Mouse (Mus musculus): ENCODE measurements around the gene Rps6kc1.
"Not testable (repeated sequence)": the region's sequence is repeated elsewhere in the genome, so short reads cannot be mapped to it uniquely, and the experiment has no call there.

The Rps6kc1 gene

DNA sequence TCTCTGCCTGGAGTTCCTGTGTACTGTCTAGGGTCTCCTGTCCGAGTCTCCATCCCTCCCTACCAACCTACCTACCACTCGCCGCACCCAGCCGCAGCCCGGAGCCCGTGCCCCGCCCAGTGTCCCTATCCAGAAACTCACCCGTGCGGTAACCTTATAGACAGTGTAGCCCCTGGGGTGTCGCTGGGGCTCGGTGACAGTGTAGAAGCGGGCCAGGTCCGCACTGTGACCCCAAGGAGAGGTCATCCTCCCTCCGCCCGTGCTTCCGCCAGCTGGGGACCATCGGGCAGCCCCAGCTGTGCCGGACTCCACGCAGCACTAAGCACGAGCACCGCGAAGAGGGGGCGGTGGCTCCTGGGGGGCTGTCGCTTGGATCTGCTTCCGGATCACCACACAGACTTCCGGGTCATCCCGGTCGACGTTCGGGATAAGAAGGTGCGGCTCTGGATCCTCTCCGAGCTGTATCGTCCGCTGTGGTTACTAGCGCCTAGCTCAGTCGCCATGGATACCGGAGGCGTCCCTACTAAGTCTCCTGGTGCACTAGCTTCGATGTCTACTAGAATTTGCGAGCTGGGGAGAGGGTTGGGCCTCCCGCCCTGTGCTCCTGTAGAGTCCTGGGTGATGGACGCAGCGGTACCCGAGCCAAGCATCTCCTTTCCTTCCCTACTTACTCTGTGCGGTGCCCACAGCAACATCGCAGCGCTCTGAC is at the start of gene Rps6kc1:
Gene Rps6kc1 (minus strand): TSS at position 356 of the 709 bp plus-strand sequence.
- DNase-seq, result peak; percentile 76

DNA sequence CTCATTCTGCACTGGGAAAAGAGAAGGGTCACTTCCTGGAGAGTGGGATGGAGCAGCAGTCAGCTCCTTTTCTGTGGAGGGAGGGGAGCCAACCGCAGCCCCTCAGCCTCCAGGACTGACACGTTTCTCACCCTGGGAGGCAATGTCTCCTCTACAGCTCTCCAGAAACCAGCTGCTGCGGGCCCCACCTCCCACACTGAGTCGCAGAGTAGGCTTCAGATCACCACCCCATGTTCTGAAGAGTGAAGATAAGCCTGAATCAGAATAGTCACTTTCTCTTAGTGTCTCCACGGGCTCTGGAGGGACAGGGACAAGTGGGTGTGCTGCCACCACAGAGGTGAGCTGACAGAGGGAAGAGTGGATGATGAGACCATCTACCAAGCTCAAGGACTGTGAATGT is 47.3 kb upstream of the Rps6kc1 start:
- DNase-seq, result no peak

DNA sequence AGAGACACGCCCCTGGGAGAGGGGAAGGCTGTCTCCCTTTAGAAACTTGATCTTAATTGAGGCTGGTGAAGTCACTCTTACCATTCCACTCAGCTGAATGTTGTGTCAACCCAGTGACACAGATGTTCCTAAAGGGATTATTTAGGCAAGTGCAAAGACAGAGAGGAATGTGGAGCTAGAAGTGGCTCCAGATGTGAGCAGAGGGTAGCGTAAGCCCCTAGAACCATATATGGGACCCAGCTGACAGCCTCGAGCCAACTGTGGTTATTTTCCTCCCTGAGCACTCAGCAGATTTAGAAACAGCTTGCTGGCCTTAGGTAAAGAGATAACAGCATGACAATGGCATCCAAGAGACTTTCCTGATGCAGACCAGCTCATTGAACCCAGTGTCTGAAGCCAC is 41.4 kb upstream of the Rps6kc1 start:
- DNase-seq, result no peak

DNA sequence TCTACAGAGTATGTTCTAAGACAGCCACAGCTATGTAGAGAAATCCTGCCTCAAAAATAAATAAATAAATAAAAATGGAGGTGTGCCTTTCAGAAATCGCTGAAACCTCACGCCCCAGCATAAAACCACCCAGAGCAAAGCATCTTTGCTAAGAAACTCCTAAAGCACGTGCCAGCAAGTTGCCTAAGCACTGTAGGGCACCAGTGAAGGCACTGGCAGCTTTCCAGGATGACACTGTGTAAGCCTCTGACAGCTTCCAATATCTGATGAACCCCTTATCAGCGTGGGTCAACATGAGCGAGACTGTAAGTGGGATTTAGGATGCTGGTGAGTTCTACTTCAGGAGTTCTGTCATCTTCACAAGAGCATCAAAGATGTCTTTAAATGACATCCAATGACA is 39.4 kb upstream of the Rps6kc1 start:
- no peak for DNase-seq

DNA sequence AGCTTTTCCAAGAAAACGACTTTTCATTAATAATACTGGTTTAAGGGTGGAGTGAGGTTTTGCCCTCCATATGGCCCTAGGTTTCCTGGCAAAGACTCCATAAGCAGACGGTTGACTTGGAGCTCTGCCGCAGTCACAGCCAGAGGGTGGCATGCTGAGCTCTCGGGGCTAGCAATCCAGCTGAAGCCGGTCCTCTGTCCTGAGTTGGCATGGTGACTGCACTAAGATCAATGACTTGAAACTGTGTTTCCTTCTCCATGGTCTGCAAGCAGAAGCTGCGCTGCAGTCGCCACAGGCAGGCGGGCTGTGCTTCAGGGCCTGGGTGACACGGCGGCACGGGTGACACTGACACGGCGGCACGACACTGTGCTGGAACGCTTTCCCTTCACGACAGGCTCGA is 37.3 kb upstream of the Rps6kc1 start:
- peak; percentile 50 for DNase-seq

DNA sequence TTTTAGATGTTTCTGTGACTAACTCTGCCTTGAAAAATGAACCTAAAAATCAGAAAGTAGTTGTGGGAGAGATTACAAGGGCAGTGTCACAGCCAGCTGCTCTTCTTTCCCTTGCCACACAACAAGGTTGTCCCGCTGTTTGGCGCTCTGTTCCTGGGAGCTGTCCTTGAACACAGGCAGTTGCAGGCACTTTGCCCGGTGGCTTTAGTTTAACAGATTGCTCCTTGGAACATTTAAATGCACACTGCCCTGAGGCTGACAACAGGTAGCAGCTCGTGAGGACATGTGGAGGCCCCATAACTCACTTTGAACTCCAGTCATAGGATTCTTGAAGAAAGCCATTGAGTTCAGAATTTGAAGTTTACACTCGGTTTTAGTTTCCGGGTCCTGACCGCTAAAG is 36.9 kb upstream of the Rps6kc1 start:
- peak; percentile 25 for DNase-seq

DNA sequence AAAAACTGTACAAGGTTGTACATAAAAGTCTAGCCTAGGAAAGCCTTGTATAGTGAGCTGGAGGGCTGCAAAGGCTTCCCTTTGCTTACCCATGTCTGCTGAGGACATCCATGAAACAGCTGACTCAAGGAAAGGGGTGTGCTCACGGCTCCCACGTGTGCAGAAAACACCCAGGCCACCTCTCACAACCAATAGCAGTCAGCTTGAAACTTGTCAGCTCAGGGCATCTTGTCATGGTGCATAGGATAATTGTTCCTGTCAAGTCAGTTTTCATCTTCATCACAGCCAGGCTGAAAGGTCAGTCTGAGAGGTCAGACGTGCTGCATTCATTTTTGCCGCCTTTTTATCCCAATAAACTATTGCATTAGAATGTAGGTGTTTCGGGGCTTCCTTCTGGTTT is 36.4 kb upstream of the Rps6kc1 start:
- DNase-seq, result no peak

DNA sequence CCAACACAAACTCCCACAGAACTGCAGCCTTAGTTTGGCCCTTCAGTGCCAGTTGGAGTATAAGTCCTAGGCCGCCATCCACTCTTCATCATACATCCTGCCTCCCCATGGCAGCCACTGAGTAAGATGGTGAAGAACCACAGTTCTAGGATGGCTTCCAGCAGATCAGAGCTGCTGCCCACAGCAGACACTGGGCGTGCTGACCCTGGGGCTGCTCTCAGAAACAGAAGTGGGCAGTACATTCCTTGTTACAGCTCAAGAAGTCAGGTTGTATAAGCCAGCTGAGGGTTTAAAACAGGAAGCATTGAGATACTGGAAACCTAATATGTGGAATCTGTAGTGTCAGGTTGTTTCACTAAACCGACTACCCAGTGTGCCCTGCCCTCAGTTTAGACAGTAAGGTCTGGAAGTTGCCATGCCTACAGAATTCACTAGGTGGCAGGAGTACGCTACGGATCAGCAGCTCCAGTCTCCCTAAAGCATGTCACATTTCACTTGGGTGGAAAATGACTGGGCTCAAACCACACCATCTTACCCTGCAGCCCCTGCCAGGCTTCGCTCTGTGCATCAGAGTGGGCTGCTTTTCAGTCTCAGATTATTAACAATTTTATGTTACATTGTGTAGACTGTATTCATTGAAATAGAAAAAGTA is 32.7 kb upstream of the Rps6kc1 start:
- peak; percentile 67 for DNase-seq

DNA sequence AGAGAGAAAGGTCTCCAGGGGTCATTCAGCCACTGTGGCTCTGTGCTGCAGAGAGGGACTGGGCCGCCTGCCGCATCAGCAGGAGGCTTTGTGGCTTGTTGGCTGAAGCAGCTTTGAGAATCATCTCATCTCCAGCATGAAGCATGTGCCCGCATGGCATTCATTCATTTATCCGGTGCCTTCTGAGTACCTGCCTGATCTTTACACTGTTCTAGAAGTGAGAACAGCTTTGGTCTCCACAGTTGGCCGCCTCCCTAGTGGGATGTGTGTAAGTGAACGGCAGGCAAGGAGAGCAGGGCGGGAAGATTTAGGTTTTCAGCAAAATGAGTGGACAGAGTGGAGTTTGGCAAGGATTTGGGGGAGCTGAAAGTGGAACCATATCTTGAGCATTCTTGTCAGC is 28.2 kb upstream of the Rps6kc1 start:
- peak; percentile 49 for DNase-seq

DNA sequence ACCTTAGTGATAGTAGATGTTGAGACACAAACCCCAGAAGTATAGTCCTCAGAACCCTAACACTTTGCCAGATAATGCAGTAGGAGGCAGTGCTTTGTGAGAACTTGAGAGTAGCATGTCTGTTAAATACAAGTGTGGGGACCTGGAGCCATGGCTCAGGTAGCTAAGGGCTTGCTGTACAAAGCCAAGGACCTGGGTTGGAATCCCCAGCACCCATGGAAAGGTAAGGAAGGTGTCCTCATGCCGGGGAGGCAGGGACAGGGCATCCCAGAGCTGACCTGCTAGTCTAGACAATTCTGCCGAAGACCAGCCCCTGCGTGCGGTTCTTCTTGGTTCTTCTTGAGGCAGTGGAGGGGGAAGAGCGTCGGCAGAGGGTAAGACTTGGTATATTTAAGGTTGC is 18.6 kb upstream of the Rps6kc1 start:
- no peak for DNase-seq

DNA sequence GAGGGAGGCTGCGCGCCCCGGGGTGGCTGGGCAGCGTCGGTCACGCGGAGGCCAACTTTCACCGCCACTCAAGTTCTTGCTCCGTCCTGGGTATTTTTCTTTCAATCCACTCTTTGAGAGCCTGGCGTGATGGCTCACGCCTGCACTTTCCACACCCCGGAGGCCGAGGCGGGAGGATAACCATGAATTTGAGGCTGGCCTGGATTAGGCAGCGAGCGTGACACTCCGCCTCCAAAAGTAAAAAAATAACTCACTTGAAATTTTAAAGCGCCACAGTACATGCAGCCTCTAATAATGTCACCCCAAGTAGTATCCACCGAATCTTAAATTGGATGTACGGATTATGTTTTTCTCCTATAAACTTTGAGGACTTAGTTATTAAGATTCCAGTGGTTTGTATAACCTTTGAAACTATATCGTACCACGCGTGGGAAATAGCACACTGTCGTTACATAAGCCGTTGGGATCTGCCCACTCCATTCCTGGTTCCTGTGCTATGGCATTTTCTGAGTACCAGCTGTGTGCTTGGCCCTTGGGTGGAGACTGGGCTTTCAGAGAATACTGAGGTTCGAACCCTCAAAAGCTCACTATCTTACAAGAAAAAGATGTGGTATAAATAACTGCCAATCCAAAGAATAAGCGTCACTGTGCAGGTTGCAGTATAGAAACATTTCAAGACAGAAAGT is 17.6 kb upstream of the Rps6kc1 start:
- DNase-seq, result peak; percentile 48

DNA sequence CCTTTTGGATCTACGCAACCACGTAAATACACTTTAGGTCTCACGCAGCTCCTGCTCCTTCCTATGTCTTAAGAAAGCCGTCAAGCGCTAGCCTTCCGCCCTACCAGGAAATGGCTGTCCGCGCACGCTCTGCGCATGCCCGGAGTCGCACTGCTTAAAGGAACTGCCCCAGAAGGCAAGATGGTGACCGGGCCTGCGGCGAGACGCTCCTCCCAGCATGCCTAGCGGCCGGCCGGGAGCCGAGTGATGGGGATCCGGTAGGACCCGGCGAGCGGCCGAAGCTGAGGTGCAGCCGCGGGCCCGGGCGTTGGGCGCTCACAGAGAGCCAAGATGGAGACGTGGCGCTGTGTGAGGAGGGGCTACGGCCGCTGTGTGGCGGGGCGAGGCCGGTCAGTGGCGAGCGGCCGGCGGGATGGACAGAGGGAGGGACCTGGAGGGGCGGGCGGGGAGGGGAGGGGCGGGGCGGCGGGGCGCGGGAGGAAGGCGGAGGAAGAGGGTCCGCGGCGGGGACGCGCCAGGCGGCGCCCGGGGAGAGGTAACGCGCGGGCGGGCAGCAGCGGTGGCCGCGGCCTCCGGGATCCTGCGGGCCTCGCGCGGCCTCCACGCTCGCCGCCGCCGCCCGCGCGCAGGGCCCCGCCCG is 16.9 kb upstream of the Rps6kc1 start:
- peak; percentile 96 for DNase-seq

DNA sequence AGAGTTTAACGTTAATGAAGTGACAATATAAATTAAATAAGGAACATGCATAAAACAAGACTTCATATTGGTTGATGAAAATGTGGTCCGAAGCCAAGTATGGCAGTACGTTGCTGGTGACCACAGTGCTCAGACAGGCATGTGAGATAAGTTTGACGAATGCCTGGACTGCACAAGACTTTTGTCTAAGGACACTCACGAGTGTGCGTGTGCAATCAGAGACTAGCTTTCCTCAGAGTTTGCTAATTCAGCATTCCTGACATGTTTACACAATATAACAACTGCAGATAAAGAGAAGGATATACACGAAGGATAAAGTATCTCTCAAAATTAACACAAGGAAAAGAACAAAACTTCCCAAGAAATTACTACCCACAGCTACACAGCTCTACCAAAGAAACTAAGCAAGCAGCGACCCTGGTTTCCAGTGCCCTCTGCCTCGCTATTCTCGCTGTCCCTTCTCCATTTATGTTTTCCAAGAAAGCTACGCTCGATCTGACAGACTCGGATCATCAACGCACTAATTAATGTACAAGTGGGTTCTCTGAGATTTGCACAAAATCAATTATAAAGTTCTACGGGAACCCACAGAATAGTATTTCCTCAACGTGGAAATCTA is 16.3 kb upstream of the Rps6kc1 start:
- no peak for DNase-seq

DNA sequence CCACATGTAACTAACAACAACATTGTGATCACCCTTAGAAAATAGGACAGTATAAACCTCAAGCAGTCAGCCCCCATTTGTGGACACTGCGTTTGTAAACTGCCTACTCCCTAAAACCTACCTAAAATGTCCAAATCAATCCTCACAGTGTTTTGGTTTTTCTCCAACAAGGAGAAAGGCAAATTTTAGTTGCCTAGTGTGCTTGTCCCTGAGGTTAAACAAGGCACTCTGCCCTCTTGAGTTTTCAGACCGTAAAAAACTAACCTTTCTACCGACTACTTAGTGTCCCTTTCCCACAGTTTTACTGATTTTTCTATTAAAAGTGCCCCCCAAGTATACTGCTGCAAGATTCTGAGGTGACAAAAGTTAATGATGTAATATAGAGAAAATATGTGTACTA is 15.7 kb upstream of the Rps6kc1 start:
- no peak for DNase-seq

DNA sequence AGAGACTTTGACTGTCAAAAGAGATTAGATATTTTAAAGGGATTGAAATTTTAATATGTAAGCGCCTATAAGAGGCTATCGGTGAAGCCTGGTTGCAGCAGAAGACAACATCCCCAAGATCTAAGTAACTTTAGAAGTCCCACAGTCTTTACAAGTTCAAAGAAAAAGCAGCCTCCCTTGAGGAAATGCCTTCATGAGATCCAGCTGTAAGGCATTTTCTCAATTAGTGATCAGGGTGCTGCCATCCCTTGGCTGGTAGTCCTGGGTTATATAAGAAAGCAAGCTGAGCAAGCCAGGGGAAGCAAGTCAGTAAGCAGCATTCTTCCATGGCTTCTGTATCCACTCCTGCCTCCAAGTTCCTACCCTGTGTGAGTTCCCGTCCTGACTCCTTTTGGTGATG is 13.2 kb upstream of the Rps6kc1 start, which contains the start of gene Angel2:
Gene Angel2 (plus strand): TSS at position 301 of the 400 bp plus-strand sequence.
- not testable (repeated sequence) for DNase-seq

DNA sequence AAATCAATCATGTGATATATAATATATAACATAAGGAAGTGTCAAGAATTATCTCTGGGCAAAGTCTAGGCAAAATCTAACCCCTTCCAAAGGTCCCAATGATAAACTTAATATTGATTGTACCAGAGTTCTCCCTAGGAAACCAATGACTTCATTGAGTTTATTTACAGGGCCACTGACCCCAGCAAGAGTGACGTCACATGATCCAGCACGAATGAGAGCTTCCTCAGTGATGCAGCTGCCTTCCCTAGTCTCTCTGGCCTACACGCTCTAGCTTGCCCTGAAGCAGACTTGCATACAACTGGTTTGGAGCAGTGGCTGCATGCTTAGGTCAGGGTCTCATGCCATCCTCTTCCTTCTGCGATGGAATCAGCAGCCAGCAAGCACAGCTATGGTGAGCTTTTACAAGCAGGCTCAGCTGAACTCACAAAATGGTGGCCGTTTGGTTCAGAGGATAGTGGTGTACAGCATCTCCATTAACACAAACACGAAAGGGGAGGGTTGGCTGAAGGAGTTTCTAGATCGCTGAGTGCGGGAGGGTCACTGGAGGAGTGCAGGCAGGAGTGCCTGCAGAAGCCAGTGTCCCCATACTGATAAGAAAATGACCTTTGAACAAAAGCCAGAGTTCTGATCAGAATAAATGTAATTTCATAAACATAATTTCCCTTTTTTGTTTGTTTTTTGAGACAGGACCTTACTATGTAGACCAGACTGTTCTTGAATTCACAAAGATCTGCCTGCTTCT is 8.3 kb upstream of the Rps6kc1 start:
- no peak for DNase-seq

DNA sequence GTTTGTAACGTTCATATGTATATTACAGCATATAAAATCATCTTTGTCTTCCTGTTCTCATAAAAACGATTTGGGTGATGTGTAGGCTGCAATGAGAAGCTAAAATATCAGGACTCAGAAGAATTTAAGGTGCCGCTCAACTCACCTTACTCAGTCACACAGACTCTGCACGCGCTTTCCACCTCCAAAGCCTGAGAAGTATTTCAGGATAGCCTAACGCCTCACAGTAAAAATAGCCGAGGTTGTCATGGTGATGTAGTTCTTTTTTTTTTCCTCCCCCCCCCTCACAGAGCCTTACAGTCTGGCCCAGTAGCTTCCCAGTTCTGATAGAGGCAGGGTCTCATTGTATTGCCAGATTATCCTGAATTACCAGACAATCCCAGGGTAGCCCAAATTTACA is 7.4 kb upstream of the Rps6kc1 start:
- DNase-seq, result no peak

DNA sequence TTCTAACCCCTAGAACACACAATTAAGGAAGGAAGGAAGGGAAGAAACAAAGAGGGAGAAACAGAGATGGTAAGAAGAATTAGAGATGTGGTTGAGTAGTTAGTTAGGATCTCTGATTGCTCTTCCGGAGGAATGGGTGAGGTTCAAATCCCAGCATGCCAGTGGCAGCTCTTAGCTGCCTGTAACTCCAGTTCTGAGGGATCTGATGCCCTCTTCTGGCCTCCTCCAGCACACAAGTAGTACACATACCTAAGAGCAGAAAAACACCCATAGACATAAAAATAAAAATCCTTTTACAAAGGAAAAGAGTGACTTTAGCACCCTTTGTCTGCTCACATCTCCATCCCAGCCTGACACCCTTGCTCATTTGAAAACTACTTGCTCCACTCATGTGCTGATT is 1.1 kb upstream of the Rps6kc1 start:
- no peak for DNase-seq

DNA sequence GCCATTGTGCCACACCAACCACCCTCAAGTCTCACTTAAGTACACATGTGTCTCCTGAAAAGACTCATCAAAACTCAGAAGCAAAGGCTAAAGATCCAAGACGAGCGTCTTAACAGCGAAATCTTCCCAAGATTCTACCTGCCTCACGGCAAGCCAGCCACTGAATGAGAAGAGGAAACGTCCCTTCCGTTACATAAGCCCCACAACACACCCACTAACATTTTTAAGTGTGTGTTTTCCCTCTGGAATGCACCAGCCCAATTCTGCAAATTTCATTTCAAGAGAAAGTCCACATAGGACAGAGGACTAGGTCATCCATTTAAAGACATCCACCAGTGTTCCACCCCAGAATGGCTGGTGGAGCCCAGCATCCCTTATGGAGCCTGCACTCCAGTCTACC is 734 bp downstream of the Rps6kc1 start:
- no peak for DNase-seq

DNA sequence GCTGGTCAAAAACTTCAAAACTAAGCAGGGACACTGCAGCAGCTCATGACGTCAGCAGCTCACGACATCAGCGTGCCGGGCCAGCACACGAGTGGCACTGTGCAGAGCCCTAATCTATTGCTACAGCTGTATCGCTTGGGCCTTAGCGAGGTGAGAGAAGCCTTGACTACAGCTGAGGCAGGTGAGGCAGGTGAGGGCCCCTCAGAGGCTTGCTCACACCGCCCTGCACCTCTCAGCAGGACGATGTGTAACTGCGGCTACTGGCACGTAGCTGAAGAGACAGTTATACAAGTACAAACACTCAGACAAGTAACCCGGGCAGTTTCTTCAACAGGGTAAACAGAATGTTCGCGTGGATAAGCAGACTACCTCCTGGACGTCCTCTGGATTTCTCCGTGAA is 6.9 kb downstream of the Rps6kc1 start:
- DNase-seq, result no peak

DNA sequence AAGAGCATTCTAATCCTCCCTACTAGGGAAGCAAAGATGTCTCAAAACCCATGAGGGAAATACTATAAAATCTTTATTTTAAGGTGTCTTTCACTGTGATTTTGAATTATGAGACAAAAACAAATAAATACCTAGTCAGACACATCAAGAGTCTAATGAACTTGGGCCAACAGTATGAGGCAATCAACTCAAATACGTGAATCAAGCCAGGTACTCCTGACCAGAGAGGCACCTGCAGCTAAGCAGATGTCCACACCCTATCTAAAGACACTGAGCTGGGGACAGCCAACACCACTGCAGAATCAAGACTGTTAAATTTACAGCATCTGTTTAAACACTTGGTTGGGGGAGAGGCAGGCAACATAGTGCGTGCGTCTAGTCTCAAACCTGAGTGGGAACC is 7.4 kb downstream of the Rps6kc1 start:
- no peak for DNase-seq

DNA sequence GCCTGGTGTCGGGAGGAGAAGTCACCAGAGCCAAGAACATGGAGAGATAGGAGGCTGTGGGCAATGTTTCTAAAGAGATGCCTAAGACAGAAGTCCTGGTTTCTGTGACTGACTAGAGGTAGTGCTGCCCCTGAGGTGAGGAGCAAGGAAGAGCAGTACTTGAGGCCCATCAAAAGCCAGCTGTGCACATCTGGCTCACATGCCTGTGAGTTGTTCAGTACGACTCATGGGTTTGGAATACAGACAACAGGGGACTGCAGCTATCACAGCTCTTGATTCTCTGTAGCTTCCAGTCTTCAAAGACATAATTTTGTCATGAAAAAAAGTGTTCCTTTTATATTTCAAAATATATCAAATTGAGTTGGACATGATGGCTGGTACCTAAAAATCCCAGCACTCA is 10.5 kb downstream of the Rps6kc1 start:
- no peak for DNase-seq

All from cerebellum, adult 8-10 months (tissue).